Mouse (Mus musculus) limb, embryonic 11.5 days (tissue): ENCODE data around the gene Acvr1b. TPM values are rescaled to one million over a fixed set of nuclear protein-coding genes. Genes with fewer than 3 reads are reported as not detected.

ENCODE experiments used
- ATAC-seq: fragments of 200-750 bp; cut with Nextera tagmentation; 2 replicates; pipeline ENCODE4 v1.8.0; 2017; ENCODE audit warnings: low read depth; ENCODE audit not compliant: insufficient number of reproducible peaks, low FRiP score, low TSS enrichment
- DNase-seq: peaks from one replicate; pipeline ENCODE4 v3.0.0-alpha.2; 2015; ENCODE audit warnings: low spot score
- H3K27ac ChIP-seq: fragments of 300-500 bp; sonication (generic); replicated peaks from 2 replicates; pipeline ENCODE4 v1.5.1; 2014; ENCODE audit warnings: low read depth, mild to moderate bottlenecking, low read length
- H3K27me3 ChIP-seq: fragments of 300-500 bp; sonication (generic); 2 replicates; pipeline ENCODE4 v1.6.1; 2014; ENCODE audit warnings: mild to moderate bottlenecking, low read length, mixed read lengths; ENCODE audit not compliant: control insufficient read depth, insufficient read depth
- H3K36me3 ChIP-seq: fragments of 300-500 bp; sonication (generic); 2 replicates; pipeline ENCODE4 v1.6.1; 2014; ENCODE audit warnings: mild to moderate bottlenecking, low read length, moderate library complexity, mixed read lengths; ENCODE audit not compliant: control insufficient read depth, insufficient read depth
- H3K4me1 ChIP-seq: fragments of 300-500 bp; sonication (generic); 2 replicates; pipeline ENCODE4 v1.6.1; 2014; ENCODE audit warnings: low read length, mixed read lengths; ENCODE audit not compliant: control insufficient read depth, insufficient read depth
- H3K4me2 ChIP-seq: fragments of 300-500 bp; sonication (generic); 2 replicates; pipeline ENCODE4 v1.6.1; 2014; ENCODE audit warnings: low read depth, mild to moderate bottlenecking, moderate library complexity; ENCODE audit not compliant: severe bottlenecking
- H3K4me3 ChIP-seq: fragments of 300-500 bp; sonication (generic); 2 replicates; pipeline ENCODE4 v1.5.1; 2014; ENCODE audit warnings: low read depth, low read length
- H3K9ac ChIP-seq: fragments of 300-500 bp; sonication (generic); 2 replicates; pipeline ENCODE4 v1.6.1; 2014; ENCODE audit warnings: mild to moderate bottlenecking, low read length
- H3K9me3 ChIP-seq: fragments of 300-500 bp; sonication (generic); 2 replicates; pipeline ENCODE4 v1.6.1; 2016; ENCODE audit warnings: low read length; ENCODE audit not compliant: control insufficient read depth
- WGBS: fragments of 180-500 bp; shearing (Covaris S2); extraction: QIAGEN DNeasy Blood & Tissue Kit; methylation state at CpG from one replicate; pipeline ENCODE4 v1.1.7; 2014; 5-methylcytosine and 5-hydroxymethylcytosine counted together
- polyA plus RNA-seq: library from polyadenylated mRNA; unstranded; fragments of >200 nt; fragmentation: Nextera tagmentation; extraction: Ambion mirVana; gene quantifications from 2 replicates; pipeline ENCODE4 v1.2.1, GENCODE M21; 2014

The Acvr1b gene
- polyA plus RNA-seq, 1 experiment from 2014 or later = 9.4 TPM

DNA sequence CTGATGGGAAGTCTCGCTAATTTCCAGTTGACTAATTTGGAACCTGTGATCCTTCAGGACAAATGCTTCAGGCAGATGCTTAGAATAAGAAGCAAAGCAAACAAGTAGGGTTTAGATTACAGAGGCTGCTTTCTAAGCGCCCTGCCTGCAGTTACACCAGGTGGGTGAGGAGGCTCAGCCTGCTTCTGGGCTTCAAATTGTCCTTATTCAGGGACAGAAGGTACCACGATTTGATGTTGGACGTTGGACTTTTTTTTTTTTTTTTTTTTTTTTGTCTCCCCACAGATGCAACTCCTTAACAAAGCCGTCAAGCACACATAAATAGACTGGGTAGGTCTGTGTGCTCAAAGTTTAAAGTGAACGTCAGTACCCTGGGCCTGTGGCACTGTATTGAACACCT, 25.3 kb upstream of the Acvr1b start:
- Histone ChIP-seq H3K9me3 (no peaks in the 10 kb centered on the region), H3K9ac (no peak overlapping the region), H3K4me1 (peaks cover 12% of the 10 kb centered on the region), H3K36me3 (no peaks in the 10 kb centered on the region), H3K4me3 (no peak overlapping the region), H3K27me3 (no peaks in the 10 kb centered on the region), H3K4me2 (no peak overlapping the region), H3K27ac (no peak overlapping the region)
- WGBS = 61% methylated on average over 6 of the region's 6 CpGs
- DNase-seq (no peak), ATAC-seq (no peak)

DNA sequence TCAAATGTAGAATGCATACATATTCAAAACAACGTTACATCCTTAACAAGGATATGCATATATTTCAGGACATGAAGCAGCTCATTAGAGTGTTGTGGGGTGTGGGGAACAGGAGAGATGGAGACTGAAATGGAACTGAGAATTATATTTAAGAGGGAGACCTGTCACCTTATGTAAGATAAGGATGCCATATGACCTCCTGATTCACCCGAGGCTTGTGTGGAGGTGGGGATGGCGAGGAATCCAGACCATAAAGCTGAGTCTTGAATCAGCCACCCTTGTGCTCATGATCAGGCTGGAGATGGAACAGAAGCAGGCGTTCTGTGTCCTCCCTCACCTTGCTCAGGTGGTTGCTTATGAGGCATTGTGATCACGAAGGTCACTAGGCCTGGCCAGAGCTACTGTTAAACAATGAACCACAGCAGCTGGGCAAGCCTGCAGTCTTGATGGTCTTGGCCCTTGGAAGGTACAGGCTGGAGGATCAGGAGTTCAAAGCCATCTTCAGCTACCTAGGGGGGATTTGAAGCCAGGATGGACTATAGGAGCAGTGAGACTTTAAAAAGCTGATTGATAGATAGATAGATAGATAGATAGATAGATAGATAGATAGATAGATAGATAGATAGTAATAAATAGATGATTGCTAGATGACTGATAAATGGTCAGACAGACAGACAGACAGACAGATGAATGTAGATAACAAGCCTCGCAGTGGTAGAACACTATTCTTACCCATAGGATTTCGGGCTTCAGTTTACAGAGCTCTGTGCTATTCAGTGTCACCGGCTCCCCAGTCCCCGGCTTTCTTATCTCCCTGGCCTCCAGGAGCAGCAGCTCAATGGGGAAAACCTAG, 22.2 kb upstream of the Acvr1b start:
- Histone ChIP-seq H3K4me2 (no peak overlapping the region), H3K4me1 (no peaks in the 10 kb centered on the region), H3K4me3 (no peak overlapping the region), H3K27me3 (no peaks in the 10 kb centered on the region), H3K36me3 (no peaks in the 10 kb centered on the region), H3K27ac (no peak overlapping the region), H3K9me3 (0 out of 2 replicates have a peak, but pooled peaks cover 2% of the 10 kb centered on the region), H3K9ac (no peak overlapping the region)
- whole genome bisulfite sequencing = 81% methylated on average over 9 of the region's 9 CpGs
- DNase-seq (no peak), ATAC-seq (no peak)

DNA sequence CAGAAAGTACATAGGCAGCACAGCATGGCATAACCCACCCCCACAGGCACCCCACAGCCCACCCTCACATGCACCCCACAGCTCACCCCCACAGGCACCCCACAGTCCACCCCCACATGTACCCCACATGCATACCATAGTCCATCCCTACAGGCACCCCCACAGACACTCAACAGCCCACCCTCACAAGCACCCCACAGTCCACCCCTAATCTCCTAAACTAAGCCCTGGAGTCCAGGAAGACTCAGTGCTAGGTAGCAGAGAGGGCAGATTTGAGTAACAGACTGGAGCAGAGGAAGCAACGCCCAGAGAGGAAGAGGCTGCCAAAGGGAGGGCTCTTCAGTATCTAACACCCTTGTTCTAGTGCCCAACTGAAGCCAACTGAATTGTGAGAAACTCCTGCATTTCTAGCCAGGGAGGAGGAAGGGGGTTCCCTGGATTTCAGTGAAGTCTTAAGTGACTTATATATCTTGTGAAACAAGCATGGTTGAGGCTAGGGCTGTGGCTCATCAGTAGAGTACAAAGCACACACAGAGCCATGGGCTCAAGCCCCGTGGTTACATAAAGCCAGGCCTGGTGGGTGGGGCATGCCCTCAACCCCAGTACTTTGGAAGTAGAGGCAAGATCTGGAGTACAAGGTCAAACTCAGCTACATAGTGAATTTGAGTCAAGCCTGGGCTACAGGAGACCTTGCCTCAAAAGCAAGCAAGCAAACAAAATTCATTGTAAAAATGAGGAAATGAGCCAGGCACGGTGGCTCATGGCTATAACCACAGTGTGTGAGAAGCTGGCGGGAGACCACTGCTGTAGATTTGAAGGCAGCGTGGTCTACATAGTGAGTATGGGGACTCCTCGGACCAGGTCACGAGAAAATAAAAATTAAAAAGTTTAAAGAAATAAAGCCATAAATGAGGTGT, 18.9 kb upstream of the Acvr1b start:
- Histone ChIP-seq H3K27me3 (no peaks in the 10 kb centered on the region), H3K9ac (no peak overlapping the region), H3K4me3 (no peak overlapping the region), H3K4me1 (peaks cover 3% of the 10 kb centered on the region; the same call in 1 of the 2 replicates), H3K27ac (no peak overlapping the region), H3K36me3 (no peaks in the 10 kb centered on the region), H3K4me2 (no peak overlapping the region), H3K9me3 (0 out of 2 replicates have a peak, but pooled peaks cover 3% of the 10 kb centered on the region)
- 80% methylated on average over 7 of the region's 7 CpGs for WGBS
- no peak for ATAC-seq
- no peak for DNase-seq

DNA sequence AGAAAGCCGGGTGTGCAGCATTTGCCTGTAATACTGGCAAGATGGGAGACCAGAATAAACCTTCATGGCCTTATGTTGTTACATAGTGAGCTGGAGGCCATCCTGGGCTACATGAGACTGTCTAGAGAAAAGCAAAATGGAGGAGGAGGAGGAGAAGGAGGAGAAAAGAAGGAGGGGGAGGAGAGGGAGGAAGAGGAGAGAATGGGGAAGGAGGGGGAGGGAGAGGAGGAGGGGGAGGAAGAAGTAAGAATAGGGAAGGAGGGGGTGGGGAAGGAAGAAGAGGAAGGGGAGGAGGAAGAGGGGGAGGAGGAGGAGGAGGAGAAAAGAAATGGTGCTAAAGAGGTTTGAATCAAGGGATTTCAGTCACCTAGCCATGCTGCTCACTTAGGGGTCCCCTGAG, 13.7 kb upstream of the Acvr1b start:
- no peak overlapping the region for H3K4me3 ChIP-seq
- no peak overlapping the region for H3K27ac ChIP-seq
- DNase-seq (no peak), ATAC-seq (no peak)
- 11% methylated on average over 1 of the region's 1 CpGs for WGBS
- no peaks in the 10 kb centered on the region for H3K36me3 ChIP-seq
- H3K4me1 ChIP-seq = peaks cover 17% of the 10 kb centered on the region; the same call in 1 of the 2 replicates
- H3K4me2 ChIP-seq = no peak overlapping the region
- H3K9ac ChIP-seq = no peak overlapping the region
- H3K9me3 ChIP-seq = 0 out of 2 replicates have a peak, but pooled peaks cover 3% of the 10 kb centered on the region
- H3K27me3 ChIP-seq = no peaks in the 10 kb centered on the region

DNA sequence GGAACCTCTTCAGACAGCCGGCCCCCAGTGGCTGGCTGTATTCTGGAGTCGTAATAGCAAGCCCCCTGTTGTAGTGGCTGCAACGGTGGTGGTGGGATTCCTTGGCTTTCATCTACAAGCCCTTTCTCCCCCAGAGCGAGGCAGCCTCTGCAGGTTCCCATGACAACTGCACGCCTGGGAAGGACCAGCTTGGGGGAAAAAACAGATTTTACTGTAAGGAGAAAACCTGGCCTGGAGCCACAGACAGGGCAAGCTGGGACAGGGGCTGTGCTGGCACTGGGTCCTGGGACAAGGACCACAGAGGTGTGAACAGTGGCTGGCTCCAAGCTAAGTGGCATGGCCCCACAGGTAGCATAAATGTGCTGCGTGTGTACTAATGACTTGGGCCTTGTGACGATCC, 13.3 kb upstream of the Acvr1b start:
- H3K27me3 ChIP-seq = no peaks in the 10 kb centered on the region
- 0 out of 2 replicates have a peak, but pooled peaks cover 3% of the 10 kb centered on the region for H3K9me3 ChIP-seq
- peak overlapping the region; percentile 5; the same call in 1 of the 2 replicates for H3K4me2 ChIP-seq
- H3K4me1 ChIP-seq = peaks cover 17% of the 10 kb centered on the region; the same call in 1 of the 2 replicates
- ATAC-seq (peak; percentile 57; the same call in 1 of the 2 replicates), DNase-seq (peak; percentile 78)
- 15% methylated on average over 7 of the region's 7 CpGs for WGBS
- H3K36me3 ChIP-seq = no peaks in the 10 kb centered on the region
- no peak overlapping the region for H3K9ac ChIP-seq
- no peak overlapping the region for H3K4me3 ChIP-seq
- H3K27ac ChIP-seq = peak overlapping the region; percentile 56

- no peak overlapping the region for H3K4me2 ChIP-seq
- H3K27me3 ChIP-seq = no peaks in the 10 kb centered on the region
- H3K4me3 ChIP-seq = no peak overlapping the region
- ATAC-seq = no peak
- WGBS = 87% methylated on average over 7 of the region's 7 CpGs
- H3K9ac ChIP-seq = no peak overlapping the region
- H3K4me1 ChIP-seq = peaks cover 17% of the 10 kb centered on the region; the same call in 1 of the 2 replicates
- DNase-seq = no peak
- H3K27ac ChIP-seq = no peak overlapping the region
- H3K36me3 ChIP-seq = no peaks in the 10 kb centered on the region
- 0 out of 2 replicates have a peak, but pooled peaks cover 2% of the 10 kb centered on the region for H3K9me3 ChIP-seq
These were observed 12.3 kb upstream of the Acvr1b start for GRCm38 (mm10) chr15:101161534-101161933.

GRCm38 (mm10) chr15:101163056-101163458, 10.8 kb upstream of the Acvr1b start:
- Histone ChIP-seq H3K9me3 (no peaks in the 10 kb centered on the region), H3K4me3 (no peak overlapping the region), H3K36me3 (no peaks in the 10 kb centered on the region), H3K4me1 (peaks cover 17% of the 10 kb centered on the region; the same call in 1 of the 2 replicates), H3K27me3 (no peaks in the 10 kb centered on the region), H3K9ac (no peak overlapping the region), H3K4me2 (no peak overlapping the region), H3K27ac (0 out of 2 replicates have a peak overlapping the region, but pooled peaks have one; percentile 21)
- WGBS = 33% methylated on average over 15 of the region's 15 CpGs
- DNase-seq (no peak), ATAC-seq (peak; percentile 51; the same call in 1 of the 2 replicates)

GRCm38 (mm10) chr15:101163854-101164253, 10.0 kb upstream of the Acvr1b start:
- WGBS = 65% methylated on average over 5 of the region's 5 CpGs
- DNase-seq = no peak

More at GRCm38 (mm10) chr15:101163854-101164253, 10.0 kb upstream of the Acvr1b start:
- Histone ChIP-seq H3K27me3 (no peaks in the 10 kb centered on the region), H3K4me3 (no peak overlapping the region), H3K4me1 (peaks cover 17% of the 10 kb centered on the region; the same call in 1 of the 2 replicates), H3K27ac (no peak overlapping the region), H3K9me3 (no peaks in the 10 kb centered on the region), H3K9ac (no peak overlapping the region), H3K36me3 (no peaks in the 10 kb centered on the region), H3K4me2 (no peak overlapping the region)
- ATAC-seq = no peak
